Mouse (Mus musculus) neural tube, embryonic 13.5 days (tissue): ENCODE results near the gene Galnt4. TPM values are rescaled to one million over a fixed set of nuclear protein-coding genes. Genes with fewer than 3 reads are reported as not detected.

Experiments
- ATAC-seq: fragments of 200-750 bp; cut with Nextera tagmentation; 2 replicates; pipeline ENCODE4 v1.8.0; 2017; ENCODE audit warnings: low read depth, mild to moderate bottlenecking, moderate TSS enrichment, moderate library complexity
- H3K27ac ChIP-seq: fragments of 300-500 bp; sonication (generic); replicated peaks from 2 replicates; pipeline ENCODE4 v1.5.1; 2015; ENCODE audit warnings: moderate library complexity, mild to moderate bottlenecking, inconsistent platforms
- H3K27me3 ChIP-seq: fragments of 300-500 bp; sonication (generic); 2 replicates; pipeline ENCODE4 v1.6.1; 2015; ENCODE audit warnings: mild to moderate bottlenecking, inconsistent platforms
- H3K36me3 ChIP-seq: fragments of 300-500 bp; sonication (generic); 2 replicates; pipeline ENCODE4 v1.6.1; 2015; ENCODE audit warnings: mild to moderate bottlenecking, inconsistent platforms
- H3K4me1 ChIP-seq: fragments of 300-500 bp; sonication (generic); replicated peaks from 2 replicates; pipeline ENCODE4 v1.6.1; 2015; ENCODE audit warnings: inconsistent platforms
- H3K4me2 ChIP-seq: fragments of 300-500 bp; sonication (generic); 2 replicates; pipeline ENCODE4 v1.6.1; 2015; ENCODE audit warnings: inconsistent platforms, mild to moderate bottlenecking, moderate library complexity
- H3K4me3 ChIP-seq: fragments of 300-500 bp; sonication (generic); 2 replicates; pipeline ENCODE4 v1.5.1; 2015; ENCODE audit warnings: mild to moderate bottlenecking, inconsistent platforms
- H3K9ac ChIP-seq: fragments of 300-500 bp; sonication (generic); 2 replicates; pipeline ENCODE4 v1.6.1; 2015; ENCODE audit warnings: moderate library complexity, mild to moderate bottlenecking, inconsistent platforms
- H3K9me3 ChIP-seq: fragments of 300-500 bp; sonication (generic); 2 replicates; pipeline ENCODE4 v1.6.1; 2016; ENCODE audit warnings: inconsistent platforms
- WGBS: fragments of 180-500 bp; shearing (Covaris S2); methylation state at CpG from one replicate; pipeline ENCODE4 v1.1.7; 2015; 5-methylcytosine and 5-hydroxymethylcytosine counted together
- polyA plus RNA-seq: library from polyadenylated mRNA; unstranded; fragments of >200 nt; fragmentation: Nextera tagmentation; extraction: Ambion mirVana; gene quantifications from 2 replicates; pipeline ENCODE4 v1.2.1, GENCODE M21; 2015

Gene Galnt4
- polyA plus RNA-seq, 1 experiment from 2014 or later, result 3.0 TPM

GRCm38 (mm10) chr10:99116650-99117615 is 9.0 kb downstream of the Galnt4 start:
- no peaks in the 10 kb centered on the region for H3K27me3 ChIP-seq
- H3K27ac ChIP-seq, result no peak overlapping the region
- no peak overlapping the region for H3K4me2 ChIP-seq
- no peak for ATAC-seq
- no peak overlapping the region for H3K4me3 ChIP-seq
- WGBS, result 86% methylated on average over 16 of the region's 16 CpGs
- H3K9ac ChIP-seq, result no peak overlapping the region
- no peaks in the 10 kb centered on the region for H3K9me3 ChIP-seq
- peaks cover 22% of the 10 kb centered on the region; the same call in 1 of the 2 replicates for H3K4me1 ChIP-seq
- H3K36me3 ChIP-seq, result no peaks in the 10 kb centered on the region

- WGBS, result 76% methylated on average over 10 of the region's 10 CpGs
- no peak for ATAC-seq
- Histone ChIP-seq H3K36me3 (no peaks in the 10 kb centered on the region), H3K27me3 (no peaks in the 10 kb centered on the region), H3K4me1 (0 out of 2 replicates have a peak, but pooled peaks cover 17% of the 10 kb centered on the region), H3K9me3 (no peaks in the 10 kb centered on the region), H3K27ac (no peak overlapping the region), H3K4me3 (no peak overlapping the region), H3K4me2 (no peak overlapping the region), H3K9ac (no peak overlapping the region)
Measured at GRCm38 (mm10) chr10:99117876-99118275, 9.9 kb downstream of the Galnt4 start.

- 82% methylated on average over 6 of the region's 6 CpGs for WGBS
- ATAC-seq, result no peak
- Histone ChIP-seq H3K27me3 (no peaks in the 10 kb centered on the region), H3K4me2 (no peak overlapping the region), H3K27ac (no peak overlapping the region), H3K4me3 (no peak overlapping the region), H3K36me3 (no peaks in the 10 kb centered on the region), H3K9me3 (no peaks in the 10 kb centered on the region), H3K9ac (no peak overlapping the region), H3K4me1 (0 out of 2 replicates have a peak, but pooled peaks cover 12% of the 10 kb centered on the region)
Measured at GRCm38 (mm10) chr10:99118697-99119096, 10.7 kb downstream of the Galnt4 start.

GRCm38 (mm10) chr10:99119471-99119870 is 11.5 kb downstream of the Galnt4 start:
- no peaks in the 10 kb centered on the region for H3K27me3 ChIP-seq
- H3K4me3 ChIP-seq, result no peak overlapping the region
- H3K4me1 ChIP-seq, result 0 out of 2 replicates have a peak, but pooled peaks cover 10% of the 10 kb centered on the region
- ATAC-seq, result no peak
- no peak overlapping the region for H3K4me2 ChIP-seq
- H3K9ac ChIP-seq, result no peak overlapping the region
- no peaks in the 10 kb centered on the region for H3K9me3 ChIP-seq
- no peak overlapping the region for H3K27ac ChIP-seq
- WGBS, result 92% methylated on average over 4 of the region's 4 CpGs
- H3K36me3 ChIP-seq, result no peaks in the 10 kb centered on the region

- 86% methylated on average over 4 of the region's 4 CpGs for WGBS
- Histone ChIP-seq H3K4me1 (peaks cover 11% of the 10 kb centered on the region), H3K9me3 (no peaks in the 10 kb centered on the region), H3K4me2 (no peak within 1 kb of the TSS), H3K4me3 (no peak within 1 kb of the TSS), H3K27ac (no peak within 1 kb of the TSS), H3K27me3 (no peaks in the 10 kb centered on the region), H3K36me3 (peaks cover 30% of the 10 kb centered on the region), H3K9ac (no peak within 1 kb of the TSS)
- no peak for ATAC-seq
Measured at GRCm38 (mm10) chr10:99126225-99126624, 18.3 kb downstream of the Galnt4 start, which contains the start of gene Phxr2. TSS of gene Phxr2 (minus strand) at chr10:99126325.

GRCm38 (mm10) chr10:99126954-99127353 is 19.0 kb downstream of the Galnt4 start:
- WGBS, result 92% methylated on average over 14 of the region's 14 CpGs
- no peak for ATAC-seq
- Histone ChIP-seq H3K4me3 (no peak overlapping the region), H3K9ac (no peak overlapping the region), H3K4me1 (peaks cover 15% of the 10 kb centered on the region), H3K27ac (no peak overlapping the region), H3K9me3 (no peaks in the 10 kb centered on the region), H3K4me2 (no peak overlapping the region), H3K36me3 (peaks cover 32% of the 10 kb centered on the region), H3K27me3 (no peaks in the 10 kb centered on the region)

GRCm38 (mm10) chr10:99127691-99128261 is 19.8 kb downstream of the Galnt4 start:
- no peaks in the 10 kb centered on the region for H3K27me3 ChIP-seq
- H3K4me3 ChIP-seq, result no peak overlapping the region
- WGBS, result 81% methylated on average over 11 of the region's 11 CpGs
- peaks cover 15% of the 10 kb centered on the region for H3K4me1 ChIP-seq
- no peak overlapping the region for H3K4me2 ChIP-seq
- H3K36me3 ChIP-seq, result peaks cover 34% of the 10 kb centered on the region
- no peak overlapping the region for H3K27ac ChIP-seq
- no peak for ATAC-seq
- no peak overlapping the region for H3K9ac ChIP-seq
- H3K9me3 ChIP-seq, result no peaks in the 10 kb centered on the region

- H3K27ac ChIP-seq, result no peak overlapping the region
- peaks cover 15% of the 10 kb centered on the region for H3K4me1 ChIP-seq
Measured at GRCm38 (mm10) chr10:99130611-99131010, 22.7 kb downstream of the Galnt4 start.

GRCm38 (mm10) chr10:99131298-99131697 is 23.3 kb downstream of the Galnt4 start:
- Histone ChIP-seq H3K9ac (no peak overlapping the region), H3K4me2 (no peak overlapping the region), H3K27me3 (no peaks in the 10 kb centered on the region), H3K36me3 (peaks cover 40% of the 10 kb centered on the region), H3K4me1 (peaks cover 22% of the 10 kb centered on the region), H3K27ac (no peak overlapping the region), H3K9me3 (no peaks in the 10 kb centered on the region), H3K4me3 (no peak overlapping the region)
- ATAC-seq, result 0 out of 2 replicates have a peak, but pooled peaks have one; percentile 48
- 57% methylated on average over 5 of the region's 5 CpGs for WGBS

More at GRCm38 (mm10) chr10:99130611-99131010, 22.7 kb downstream of the Galnt4 start:
- Histone ChIP-seq H3K27me3 (no peaks in the 10 kb centered on the region), H3K9me3 (no peaks in the 10 kb centered on the region), H3K9ac (no peak overlapping the region), H3K4me3 (no peak overlapping the region), H3K4me2 (no peak overlapping the region), H3K36me3 (peaks cover 45% of the 10 kb centered on the region)
- 0 out of 2 replicates have a peak, but pooled peaks have one; percentile 20 for ATAC-seq
- 53% methylated on average over 6 of the region's 6 CpGs for WGBS

- WGBS, result 68% methylated on average over 6 of the region's 6 CpGs
- H3K9ac ChIP-seq, result no peak overlapping the region
- ATAC-seq, result no peak
Measured at GRCm38 (mm10) chr10:99132189-99132588, 24.2 kb downstream of the Galnt4 start.

GRCm38 (mm10) chr10:99132595-99133272 is 24.8 kb downstream of the Galnt4 start:
- H3K27ac ChIP-seq, result no peak overlapping the region
- ATAC-seq, result no peak
- 89% methylated on average over 11 of the region's 11 CpGs for WGBS

More at GRCm38 (mm10) chr10:99132189-99132588, 24.2 kb downstream of the Galnt4 start:
- Histone ChIP-seq H3K4me3 (no peak overlapping the region), H3K4me1 (peaks cover 25% of the 10 kb centered on the region), H3K9me3 (no peaks in the 10 kb centered on the region), H3K27ac (no peak overlapping the region), H3K36me3 (peaks cover 35% of the 10 kb centered on the region), H3K27me3 (no peaks in the 10 kb centered on the region), H3K4me2 (no peak overlapping the region)

More at GRCm38 (mm10) chr10:99132595-99133272, 24.8 kb downstream of the Galnt4 start:
- H3K9me3 ChIP-seq, result no peaks in the 10 kb centered on the region
- no peaks in the 10 kb centered on the region for H3K27me3 ChIP-seq
- H3K9ac ChIP-seq, result no peak overlapping the region
- H3K4me2 ChIP-seq, result no peak overlapping the region
- H3K36me3 ChIP-seq, result peaks cover 29% of the 10 kb centered on the region
- peaks cover 25% of the 10 kb centered on the region for H3K4me1 ChIP-seq
- no peak overlapping the region for H3K4me3 ChIP-seq
